Mouse (Mus musculus): ENCODE results near the gene Ucp2.

- no peak for TF ChIP-seq POLR2A (IDR thresholded peaks at IDR 0.05; ENCODE audit: extremely low read depth, insufficient read depth, low read length)
- no peak for TF ChIP-seq CTCF (IDR thresholded peaks at IDR 0.05; ENCODE audit: extremely low read depth, insufficient read depth, low read length)
These were observed 6.3 kb downstream of the Ucp2 start for GRCm38 (mm10) chr7:100499465-100499864.

Data from cortical plate, adult 2 months (tissue).